ENCODE assay signal across 9 mouse cellular contexts in genomic region chr3:86774566-86775443, GRCm38 (mm10).
DNase-seq lines count a peak whose midpoint lies in the region; ATAC-seq lines count a peak whose summit lies in the region.
"Had no signal": no experiment of that assay in that cellular context is flagged by ENCODE, and none has a peak within 500 bp of the region (broad histone marks: within the 10 kb centered on the region; RNA-seq: fewer than 3 reads in every experiment).

No protein-coding gene starts in this region.

- no peak for ATAC-seq in heart, embryonic 14.5 days (ENCODE audit: insufficient number of reproducible peaks, insufficient read depth, low FRiP score, low read depth)
- ATAC-seq in limb, embryonic 15.5 days (ENCODE audit: insufficient number of reproducible peaks, low FRiP score, low TSS enrichment, low read depth) = no peak
- ATAC-seq in neural tube, embryonic 13.5 days (ENCODE audit: low read depth) = peak; percentile 30; the same call in 1 of the 2 replicates
- ATAC-seq in inflammation-experienced regulatory T-cells, adult 6 months = no peak

- peaks cover 2 to 10% of the 10 kb centered on the region in 2 experiments; a peak in 2 of 4 replicates for H3K4me1 ChIP-seq in heart, embryonic 14.5 days (ENCODE audit: control insufficient read depth in 2 of 2, insufficient read depth in 2 of 2, low read length in 2 of 2)
- H3K4me1 ChIP-seq in limb, embryonic 15.5 days = 0 out of 2 replicates have a peak, but pooled peaks cover 4% of the 10 kb centered on the region
- H3K4me1 ChIP-seq in neural tube, embryonic 13.5 days (replicated peaks) = peaks cover 37% of the 10 kb centered on the region

- 54% methylated on average over 14 of the region's 14 CpGs for WGBS in heart, embryonic 14.5 days
- 69% methylated on average over 14 of the region's 14 CpGs for WGBS in limb, embryonic 15.5 days
- 41% methylated on average over 13 of the region's 14 CpGs for WGBS in neural tube, embryonic 13.5 days

- DNase-seq in kidney, adult 8-10 months = peak; percentile 21 to 47
- DNase-seq in kidney, postnatal 4 days = no peak
- DNase-seq in cerebellum, postnatal 36 days = no peak
- no peak for DNase-seq in ovary, adult 18-20 months (ENCODE audit: low spot score)
- DNase-seq: gastrocnemius, postnatal 10 days had no signal

- H3K27me3 ChIP-seq in heart, embryonic 14.5 days (ENCODE audit: control insufficient read depth, insufficient read depth, low read length) = no peaks in the 10 kb centered on the region
- no peaks in the 10 kb centered on the region for H3K27me3 ChIP-seq in limb, embryonic 15.5 days
- no peaks in the 10 kb centered on the region for H3K27me3 ChIP-seq in neural tube, embryonic 13.5 days

- peak overlapping the region; percentile 21; the same call in 1 of the 2 replicates for H3K4me2 ChIP-seq in heart, embryonic 14.5 days (ENCODE audit: low read length)
- H3K4me2 ChIP-seq in limb, embryonic 15.5 days = no peak overlapping the region
- H3K4me2 ChIP-seq in neural tube, embryonic 13.5 days = peak overlapping the region; percentile 15

- H3K27ac ChIP-seq in heart, embryonic 14.5 days (replicated peaks in 1 of 2; ENCODE audit: control insufficient read depth in 1 of 2, insufficient read depth in 1 of 2, low read depth in 2 of 2, low read length in 2 of 2) = peak overlapping the region; percentile 29 to 59; a peak in 3 of 4 replicates
- H3K27ac ChIP-seq in limb, embryonic 15.5 days = 0 out of 2 replicates have a peak overlapping the region, but pooled peaks have one; percentile 5
- peak overlapping the region; percentile 59 for H3K27ac ChIP-seq in neural tube, embryonic 13.5 days (replicated peaks)

- H3K4me3 ChIP-seq in heart, embryonic 14.5 days (ENCODE audit: control insufficient read depth in 1 of 2, insufficient read depth in 1 of 2, low read depth in 1 of 2, low read length in 2 of 2) = no peak overlapping the region
- no peak overlapping the region for H3K4me3 ChIP-seq in limb, embryonic 15.5 days
- H3K4me3 ChIP-seq in neural tube, embryonic 13.5 days = no peak overlapping the region

- no peak overlapping the region for H3K9ac ChIP-seq in heart, embryonic 14.5 days (ENCODE audit: low read length)
- H3K9ac ChIP-seq in limb, embryonic 15.5 days = no peak overlapping the region
- H3K9ac ChIP-seq in neural tube, embryonic 13.5 days = 0 out of 2 replicates have a peak overlapping the region, but pooled peaks have one; percentile 1

- H3K36me3 ChIP-seq in heart, embryonic 14.5 days (ENCODE audit: control insufficient read depth, insufficient read depth, low read length) = no peaks in the 10 kb centered on the region
- no peaks in the 10 kb centered on the region for H3K36me3 ChIP-seq in limb, embryonic 15.5 days
- H3K36me3 ChIP-seq in neural tube, embryonic 13.5 days = peaks cover 9% of the 10 kb centered on the region; the same call in 1 of the 2 replicates

- H3K9me3 ChIP-seq in heart, embryonic 14.5 days (ENCODE audit: control insufficient read depth, low read length) = no peaks in the 10 kb centered on the region
- H3K9me3 ChIP-seq in limb, embryonic 15.5 days = no peaks in the 10 kb centered on the region
- H3K9me3 ChIP-seq in neural tube, embryonic 13.5 days = no peaks in the 10 kb centered on the region

Comparison
In these comparisons a context has a peak if more than half of its experiments do, and no peak if none do; other contexts are left out.
1. DNase-seq: peak in kidney, adult 8-10 months (2 of 2); none in kidney, postnatal 4 days (0 of 2), cerebellum, postnatal 36 days (0 of 2) and ovary, adult 18-20 months (single experiment).
2. H3K27ac ChIP-seq: peak in every context shown above with its lines; median percentile 59 in neural tube, embryonic 13.5 days; 44 in heart, embryonic 14.5 days; 5 in limb, embryonic 15.5 days.